Mouse (Mus musculus) midbrain, embryonic 12.5 days (tissue): Measurements from ENCODE around the gene Aig1. TPM values are rescaled to one million over a fixed set of nuclear protein-coding genes. Genes with fewer than 3 reads are reported as not detected.

Source experiments
- ATAC-seq: fragments of 200-750 bp; cut with Nextera tagmentation; 2 replicates; pipeline ENCODE4 v1.8.0; 2017; ENCODE audit warnings: low read depth, moderate TSS enrichment, moderate library complexity; ENCODE audit not compliant: low FRiP score
- H3K27ac ChIP-seq: fragments of 300-500 bp; sonication (generic); replicated peaks from 2 replicates; pipeline ENCODE4 v1.5.1; 2016; ENCODE audit warnings: mild to moderate bottlenecking
- H3K27me3 ChIP-seq: fragments of 300-500 bp; sonication (generic); 2 replicates; pipeline ENCODE4 v1.6.1; 2016; ENCODE audit warnings: mild to moderate bottlenecking
- H3K36me3 ChIP-seq: fragments of 300-500 bp; sonication (generic); 2 replicates; pipeline ENCODE4 v1.6.1; 2016
- H3K4me1 ChIP-seq: fragments of 300-500 bp; sonication (generic); 2 replicates; pipeline ENCODE4 v1.6.1; 2016
- H3K4me2 ChIP-seq: fragments of 300-500 bp; sonication (generic); replicated peaks from 2 replicates; pipeline ENCODE4 v1.6.1; 2016; ENCODE audit warnings: mild to moderate bottlenecking, moderate library complexity
- H3K4me3 ChIP-seq: fragments of 300-500 bp; sonication (generic); 2 replicates; pipeline ENCODE4 v1.5.1; 2016; ENCODE audit warnings: mild to moderate bottlenecking
- H3K9ac ChIP-seq: fragments of 300-500 bp; sonication (generic); replicated peaks from 2 replicates; pipeline ENCODE4 v1.6.1; 2016; ENCODE audit warnings: mild to moderate bottlenecking, moderate library complexity
- H3K9me3 ChIP-seq: fragments of 300-500 bp; sonication (generic); 2 replicates; pipeline ENCODE4 v1.6.1; 2016; ENCODE audit warnings: mild to moderate bottlenecking
- WGBS: fragments of 180-500 bp; shearing (Covaris S2); methylation state at CpG from one replicate; pipeline ENCODE4 v1.1.7; 2016; 5-methylcytosine and 5-hydroxymethylcytosine counted together
- polyA plus RNA-seq: library from polyadenylated mRNA; unstranded; fragments of >200 nt; fragmentation: Nextera tagmentation; extraction: Ambion mirVana; gene quantifications from 2 replicates; pipeline ENCODE4 v1.2.1, GENCODE M21; 2016

The Aig1 gene
- polyA plus RNA-seq, 1 experiment from 2014 or later, result 35.1 TPM

DNA sequence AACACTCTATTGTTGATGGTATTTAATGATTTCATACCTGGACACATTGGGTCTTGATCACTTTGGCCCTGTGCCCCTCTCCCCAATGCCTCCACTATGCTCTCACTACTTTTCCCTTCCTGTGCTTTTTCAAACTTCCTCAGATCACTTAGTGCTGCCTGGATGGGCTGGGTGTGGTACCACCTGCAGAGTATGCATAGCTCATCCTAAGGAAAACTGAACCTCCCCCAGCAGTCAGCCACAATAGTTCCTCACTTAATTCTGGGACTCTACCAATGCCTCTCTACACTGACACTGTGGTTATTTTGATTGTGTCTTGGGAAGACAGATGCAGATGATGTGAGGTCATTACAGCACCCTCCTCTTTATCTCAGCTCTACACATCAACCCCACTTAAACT lies 99.9 kb downstream of the Aig1 start:
- Histone ChIP-seq H3K4me2 (no peak overlapping the region), H3K4me1 (no peaks in the 10 kb centered on the region), H3K4me3 (no peak overlapping the region), H3K27ac (no peak overlapping the region), H3K9me3 (no peaks in the 10 kb centered on the region), H3K27me3 (no peaks in the 10 kb centered on the region), H3K36me3 (no peaks in the 10 kb centered on the region), H3K9ac (no peak overlapping the region)
- ATAC-seq, result no peak

DNA sequence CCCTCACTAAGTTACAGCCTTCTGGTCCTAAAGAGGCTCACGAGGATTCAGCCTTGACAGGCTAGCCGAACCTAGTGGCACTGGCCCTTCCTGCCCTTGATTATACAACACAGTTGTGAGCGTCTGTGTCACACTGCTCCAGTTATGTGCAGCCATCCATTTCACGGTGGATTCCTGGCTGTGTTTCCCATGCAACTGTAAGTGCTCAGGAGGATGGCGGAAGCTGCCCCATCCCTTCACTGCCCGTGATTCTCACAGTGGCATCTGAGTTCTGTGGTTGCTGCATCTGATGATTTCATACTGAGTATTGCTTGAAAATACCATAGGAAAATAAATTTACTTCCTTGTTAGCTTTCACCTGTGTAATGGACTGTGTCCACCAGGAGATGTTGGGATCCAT lies 101.7 kb downstream of the Aig1 start:
- H3K27me3 ChIP-seq, result no peaks in the 10 kb centered on the region
- no peak for ATAC-seq
- H3K4me2 ChIP-seq, result no peak overlapping the region
- H3K36me3 ChIP-seq, result no peaks in the 10 kb centered on the region
- no peak overlapping the region for H3K9ac ChIP-seq
- 80% methylated on average over 6 of the region's 6 CpGs for WGBS
- H3K4me1 ChIP-seq, result no peaks in the 10 kb centered on the region
- H3K4me3 ChIP-seq, result no peak overlapping the region
- H3K27ac ChIP-seq, result no peak overlapping the region
- no peaks in the 10 kb centered on the region for H3K9me3 ChIP-seq

DNA sequence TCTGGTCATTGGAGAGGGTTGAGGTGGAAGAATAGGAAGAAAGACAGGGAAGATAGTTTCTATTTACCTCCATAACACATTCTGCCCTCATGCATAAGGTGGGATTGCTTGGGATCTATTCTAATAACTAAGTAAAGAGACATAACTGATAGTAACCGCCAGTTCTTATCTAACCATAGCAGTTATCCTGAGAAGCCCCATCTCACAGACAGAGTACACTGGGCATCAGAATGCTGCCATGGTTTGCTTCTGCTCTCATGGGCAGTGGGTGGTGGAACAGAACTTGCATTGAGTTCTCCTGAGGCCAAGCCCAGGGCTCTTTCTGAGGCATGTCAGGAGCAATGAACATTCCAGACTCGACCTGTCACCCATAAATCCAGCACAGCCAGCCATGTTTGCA lies 105.6 kb downstream of the Aig1 start:
- H3K27me3 ChIP-seq, result no peaks in the 10 kb centered on the region
- no peak overlapping the region for H3K9ac ChIP-seq
- H3K4me2 ChIP-seq, result no peak overlapping the region
- no peaks in the 10 kb centered on the region for H3K9me3 ChIP-seq
- no peak for ATAC-seq
- H3K4me3 ChIP-seq, result no peak overlapping the region
- no peaks in the 10 kb centered on the region for H3K4me1 ChIP-seq
- WGBS, result 95% methylated on average over 2 of the region's 2 CpGs
- no peak overlapping the region for H3K27ac ChIP-seq
- H3K36me3 ChIP-seq, result no peaks in the 10 kb centered on the region

DNA sequence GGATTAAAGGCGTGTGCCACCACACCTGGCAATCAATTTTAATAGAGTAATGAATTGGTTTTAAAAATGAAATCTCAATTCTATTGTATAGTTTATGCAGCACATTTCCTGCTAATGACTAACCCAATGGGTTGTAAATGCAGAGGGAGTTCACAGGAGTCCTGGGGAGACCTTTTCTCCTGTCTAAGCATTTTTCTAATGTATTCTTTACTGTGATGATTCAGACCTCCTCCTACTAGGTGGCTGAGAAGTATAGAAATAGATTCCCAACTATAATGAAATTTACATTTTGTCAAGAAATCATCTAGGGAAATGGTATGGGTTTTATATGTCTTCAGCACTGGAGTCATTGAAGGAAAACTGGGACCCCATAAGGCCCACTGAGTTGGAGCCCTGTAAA lies 114.1 kb downstream of the Aig1 start:
- WGBS, result 100% methylated on average over 1 of the region's 1 CpGs
- no peaks in the 10 kb centered on the region for H3K36me3 ChIP-seq

DNA sequence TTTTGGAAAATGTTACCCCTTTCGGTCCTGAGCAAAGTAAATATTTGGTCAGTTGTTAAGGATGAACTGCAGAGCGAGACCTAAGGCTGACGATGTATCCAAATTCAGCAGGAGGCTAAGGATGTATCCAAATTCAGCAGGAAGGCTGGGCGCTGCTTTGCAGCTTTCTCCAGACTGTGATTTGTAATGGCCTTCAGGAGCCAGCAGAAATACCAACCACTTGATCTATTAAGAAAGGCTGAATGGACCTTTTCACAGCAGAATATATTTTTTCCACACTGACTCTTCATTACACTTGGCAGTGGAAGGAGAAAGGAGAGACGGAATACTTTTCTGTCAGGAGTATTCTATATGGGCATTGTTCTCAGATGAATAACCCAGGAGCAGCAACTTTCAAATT lies 115.0 kb downstream of the Aig1 start:
- Histone ChIP-seq H3K9ac (no peak overlapping the region), H3K4me3 (no peak overlapping the region), H3K27me3 (no peaks in the 10 kb centered on the region), H3K27ac (no peak overlapping the region), H3K9me3 (no peaks in the 10 kb centered on the region), H3K4me1 (no peaks in the 10 kb centered on the region), H3K36me3 (no peaks in the 10 kb centered on the region), H3K4me2 (no peak overlapping the region)
- WGBS, result 81% methylated on average over 5 of the region's 5 CpGs
- no peak for ATAC-seq

More for the DNA sequence above, 114.1 kb downstream of the Aig1 start:
- H3K4me2 ChIP-seq, result no peak overlapping the region
- no peak for ATAC-seq
- no peaks in the 10 kb centered on the region for H3K4me1 ChIP-seq
- no peaks in the 10 kb centered on the region for H3K27me3 ChIP-seq
- no peak overlapping the region for H3K27ac ChIP-seq
- no peaks in the 10 kb centered on the region for H3K9me3 ChIP-seq
- H3K4me3 ChIP-seq, result no peak overlapping the region
- H3K9ac ChIP-seq, result no peak overlapping the region

DNA sequence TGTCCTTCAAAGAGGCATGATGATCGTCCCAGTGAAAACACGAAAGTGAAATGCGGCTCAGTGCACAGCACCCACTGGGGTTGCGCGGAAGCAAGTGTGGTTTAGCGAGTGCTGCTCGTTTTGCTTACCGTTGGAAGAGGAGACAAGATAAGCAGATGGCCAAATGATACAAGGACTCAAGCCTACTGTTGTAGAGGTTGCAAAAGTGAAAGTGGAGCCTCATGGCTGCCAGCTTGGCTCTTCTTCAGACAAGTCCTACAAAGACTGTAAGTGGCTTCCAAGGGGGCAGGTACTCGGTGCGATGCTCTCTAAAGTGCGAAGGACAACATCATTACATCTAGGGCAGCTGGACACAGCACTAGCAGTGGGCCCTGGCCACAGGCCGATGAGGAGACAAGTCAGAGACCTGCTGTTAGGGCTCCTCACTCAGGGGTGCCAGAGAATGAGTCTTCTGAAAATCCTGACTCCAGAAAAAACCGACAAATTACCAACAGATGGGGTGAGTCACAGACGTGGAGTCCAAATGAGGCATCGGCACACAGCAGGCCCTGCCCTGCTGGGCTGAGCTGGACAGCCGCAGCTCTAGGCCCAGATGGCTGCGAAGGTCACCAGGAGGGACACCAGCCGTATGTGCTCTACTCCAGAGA lies 129.2 kb downstream of the Aig1 start:
- H3K36me3 ChIP-seq, result no peaks in the 10 kb centered on the region

DNA sequence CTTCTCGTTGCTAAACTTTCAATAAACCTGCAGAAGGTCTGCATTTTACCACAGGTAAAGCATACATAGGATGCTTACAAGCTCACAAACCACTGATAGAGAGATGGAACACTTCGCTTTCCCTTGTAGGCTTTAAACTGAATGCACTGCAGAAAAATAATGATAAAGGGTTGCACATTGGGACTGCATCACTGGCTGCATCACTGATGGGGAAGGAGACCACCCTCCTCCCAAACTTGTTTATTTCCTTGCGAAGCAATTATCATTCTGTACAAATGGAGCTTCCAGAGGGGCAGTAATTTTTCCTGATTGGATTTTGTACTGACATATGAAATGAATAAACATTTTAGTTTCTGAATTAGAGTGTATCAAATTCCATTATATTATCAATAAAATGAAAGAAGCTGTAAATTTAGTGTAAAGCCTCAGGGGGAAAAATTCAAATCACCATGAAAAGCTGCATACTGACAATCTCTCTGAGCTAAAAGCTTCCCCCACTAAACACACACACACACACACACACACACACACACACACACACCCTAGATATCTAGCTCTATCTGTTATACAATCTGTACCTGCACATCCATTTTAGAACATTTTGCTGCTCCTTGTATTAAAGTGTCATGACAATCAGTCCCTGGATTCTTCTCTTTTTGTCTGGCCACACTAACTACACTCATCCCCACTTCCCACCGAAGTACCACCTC lies 138.6 kb downstream of the Aig1 start:
- no peak for ATAC-seq

More for the DNA sequence above, 129.2 kb downstream of the Aig1 start:
- Histone ChIP-seq H3K4me2 (no peak overlapping the region), H3K27me3 (no peaks in the 10 kb centered on the region), H3K27ac (no peak overlapping the region), H3K4me3 (no peak overlapping the region), H3K9ac (no peak overlapping the region), H3K4me1 (no peaks in the 10 kb centered on the region), H3K9me3 (no peaks in the 10 kb centered on the region)
- 90% methylated on average over 18 of the region's 18 CpGs for WGBS
- no peak for ATAC-seq

DNA sequence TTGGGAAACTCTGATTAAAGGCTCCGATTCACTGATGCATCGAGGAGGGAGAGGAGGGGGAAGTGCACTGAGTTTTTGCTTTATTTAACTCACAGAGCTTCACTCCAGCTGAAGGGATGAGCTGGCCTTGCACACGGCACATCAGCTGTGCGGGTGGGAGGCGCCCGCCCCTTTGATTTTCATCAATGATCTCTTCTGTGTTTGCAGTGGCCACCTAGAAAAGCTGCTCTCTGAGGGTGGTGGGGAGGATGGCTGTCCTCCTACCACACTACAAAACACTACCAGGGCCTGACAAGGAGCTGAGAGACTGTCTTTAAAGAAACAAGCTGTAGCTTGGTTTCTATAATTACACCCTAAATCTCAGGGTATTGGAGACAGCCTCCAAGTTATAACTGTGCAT lies 141.1 kb downstream of the Aig1 start:
- 73% methylated on average over 6 of the region's 6 CpGs for WGBS
- Histone ChIP-seq H3K9me3 (no peaks in the 10 kb centered on the region), H3K4me1 (peaks cover 3% of the 10 kb centered on the region; the same call in 1 of the 2 replicates), H3K27me3 (no peaks in the 10 kb centered on the region), H3K36me3 (no peaks in the 10 kb centered on the region), H3K4me3 (no peak overlapping the region), H3K4me2 (no peak overlapping the region), H3K27ac (no peak overlapping the region), H3K9ac (no peak overlapping the region)
- ATAC-seq, result no peak

More for the DNA sequence above, 138.6 kb downstream of the Aig1 start:
- H3K9ac ChIP-seq, result no peak overlapping the region
- no peaks in the 10 kb centered on the region for H3K9me3 ChIP-seq
- H3K4me3 ChIP-seq, result no peak overlapping the region
- H3K27me3 ChIP-seq, result no peaks in the 10 kb centered on the region
- 91% methylated on average over 4 of the region's 4 CpGs for WGBS
- H3K27ac ChIP-seq, result no peak overlapping the region
- peaks cover 3% of the 10 kb centered on the region; the same call in 1 of the 2 replicates for H3K4me1 ChIP-seq
- H3K36me3 ChIP-seq, result no peaks in the 10 kb centered on the region
- no peak overlapping the region for H3K4me2 ChIP-seq

DNA sequence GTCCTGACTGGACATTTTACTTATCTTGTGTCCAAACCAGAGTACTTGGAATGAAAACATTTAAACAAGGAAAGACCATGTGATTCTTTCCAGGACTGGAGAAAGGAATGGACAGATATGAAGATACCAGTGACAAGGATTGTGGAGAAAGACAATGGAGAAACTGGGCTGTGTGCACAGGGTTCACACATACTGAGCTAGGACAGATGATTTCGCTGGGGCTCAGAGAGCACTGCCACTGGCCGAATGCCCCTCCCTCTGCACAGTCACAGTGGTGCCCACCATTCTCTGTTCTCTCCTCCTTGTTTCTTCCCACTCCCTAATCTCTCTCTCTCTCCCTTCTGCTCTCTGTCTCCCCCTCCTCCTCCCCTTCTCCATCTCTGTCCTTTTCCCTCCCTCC lies 142.6 kb downstream of the Aig1 start:
- no peak overlapping the region for H3K27ac ChIP-seq
- H3K27me3 ChIP-seq, result no peaks in the 10 kb centered on the region
- H3K36me3 ChIP-seq, result no peaks in the 10 kb centered on the region
- ATAC-seq, result no peak
- no peak overlapping the region for H3K4me3 ChIP-seq
- H3K9ac ChIP-seq, result no peak overlapping the region
- WGBS, result 80% methylated on average over 2 of the region's 2 CpGs
- no peak overlapping the region for H3K4me2 ChIP-seq
- H3K4me1 ChIP-seq, result peaks cover 3% of the 10 kb centered on the region; the same call in 1 of the 2 replicates
- H3K9me3 ChIP-seq, result no peaks in the 10 kb centered on the region

DNA sequence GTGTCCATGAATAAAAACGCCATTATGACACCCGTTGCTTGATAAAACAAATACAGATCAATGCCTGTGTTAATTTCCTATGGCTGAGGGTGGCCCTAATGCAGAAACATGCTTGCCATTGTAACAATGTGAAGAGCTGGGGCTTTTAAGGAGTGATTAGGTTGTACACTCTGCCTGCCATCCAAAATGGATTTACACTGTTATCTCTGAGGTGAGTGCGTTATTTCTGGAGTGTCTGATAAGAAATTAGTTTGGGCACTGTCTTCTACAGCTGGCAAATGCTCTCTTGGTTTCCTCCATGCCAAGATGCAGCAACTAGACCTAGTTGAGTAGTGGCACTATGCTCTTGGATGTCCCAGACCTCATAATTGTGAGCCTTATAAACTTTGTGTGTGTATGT lies 143.5 kb downstream of the Aig1 start:
- Histone ChIP-seq H3K4me1 (peaks cover 3% of the 10 kb centered on the region; the same call in 1 of the 2 replicates), H3K27ac (no peak overlapping the region), H3K4me2 (no peak overlapping the region), H3K36me3 (no peaks in the 10 kb centered on the region), H3K9ac (no peak overlapping the region), H3K27me3 (no peaks in the 10 kb centered on the region), H3K4me3 (no peak overlapping the region), H3K9me3 (no peaks in the 10 kb centered on the region)
- WGBS, result 92% methylated on average over 3 of the region's 3 CpGs
- ATAC-seq, result no peak

DNA sequence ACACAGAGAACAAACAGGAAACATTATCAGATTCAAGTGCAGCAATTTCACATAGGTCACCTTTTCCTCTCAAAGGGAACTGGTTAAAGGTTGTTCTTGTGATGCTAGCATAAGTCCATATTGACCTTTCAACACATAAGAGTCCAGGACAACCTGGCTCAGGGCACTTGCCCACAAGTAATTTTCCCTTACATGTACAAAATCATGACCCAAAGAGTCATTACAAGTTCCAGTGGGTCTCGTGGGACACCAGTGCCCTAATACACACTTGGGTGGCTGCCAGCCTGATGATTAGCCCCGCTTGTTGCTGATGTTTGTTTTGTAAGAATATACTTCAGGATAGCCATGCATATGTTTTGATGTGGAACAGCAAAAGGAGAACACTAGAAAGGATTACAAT lies 152.6 kb downstream of the Aig1 start:
- H3K27me3 ChIP-seq, result peaks cover 3% of the 10 kb centered on the region; the same call in 1 of the 2 replicates
- H3K4me1 ChIP-seq, result peaks cover 17% of the 10 kb centered on the region
- WGBS, result 75% methylated on average over 2 of the region's 2 CpGs
- no peak overlapping the region for H3K4me2 ChIP-seq
- H3K36me3 ChIP-seq, result no peaks in the 10 kb centered on the region
- H3K4me3 ChIP-seq, result no peak overlapping the region
- ATAC-seq, result no peak
- no peak overlapping the region for H3K27ac ChIP-seq
- H3K9me3 ChIP-seq, result no peaks in the 10 kb centered on the region
- no peak overlapping the region for H3K9ac ChIP-seq

DNA sequence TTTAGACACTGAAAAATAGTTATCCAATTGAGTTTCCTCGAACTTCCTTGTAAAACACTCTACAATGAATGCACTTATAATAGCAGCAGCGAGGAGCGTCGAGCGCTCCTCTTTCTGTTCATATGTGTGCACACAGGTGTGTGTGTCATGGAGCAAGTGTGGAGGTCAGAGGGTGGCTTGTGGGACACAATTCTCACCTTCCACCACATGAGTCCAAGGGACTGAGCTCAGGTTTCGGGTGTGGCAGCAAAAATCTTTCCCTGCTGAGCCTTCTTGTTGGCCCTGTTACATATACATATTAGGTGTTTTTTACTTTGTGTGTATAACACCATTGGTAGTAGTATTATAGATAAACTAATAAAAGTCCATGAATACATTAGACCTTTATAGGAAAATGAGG lies 153.2 kb downstream of the Aig1 start:
- WGBS, result 91% methylated on average over 6 of the region's 6 CpGs
- H3K4me1 ChIP-seq, result peaks cover 17% of the 10 kb centered on the region
- no peak for ATAC-seq

More for the DNA sequence above, 153.2 kb downstream of the Aig1 start:
- peaks cover 3% of the 10 kb centered on the region; the same call in 1 of the 2 replicates for H3K27me3 ChIP-seq
- H3K4me3 ChIP-seq, result no peak overlapping the region
- H3K4me2 ChIP-seq, result no peak overlapping the region
- H3K36me3 ChIP-seq, result no peaks in the 10 kb centered on the region
- no peak overlapping the region for H3K27ac ChIP-seq
- H3K9me3 ChIP-seq, result no peaks in the 10 kb centered on the region
- H3K9ac ChIP-seq, result no peak overlapping the region
